Mouse (Mus musculus) kidney, adult 8-10 months (tissue): ENCODE data around the gene Il23a.
"Not testable (repeated sequence)": the region's sequence is repeated elsewhere in the genome, so short reads cannot be mapped to it uniquely, and the experiment has no call there.

Source experiments
- DNase-seq, 2 experiments: peaks; one replicate each; pipeline ENCODE4 v3.0.0; 2022

Il23a gene

DNA sequence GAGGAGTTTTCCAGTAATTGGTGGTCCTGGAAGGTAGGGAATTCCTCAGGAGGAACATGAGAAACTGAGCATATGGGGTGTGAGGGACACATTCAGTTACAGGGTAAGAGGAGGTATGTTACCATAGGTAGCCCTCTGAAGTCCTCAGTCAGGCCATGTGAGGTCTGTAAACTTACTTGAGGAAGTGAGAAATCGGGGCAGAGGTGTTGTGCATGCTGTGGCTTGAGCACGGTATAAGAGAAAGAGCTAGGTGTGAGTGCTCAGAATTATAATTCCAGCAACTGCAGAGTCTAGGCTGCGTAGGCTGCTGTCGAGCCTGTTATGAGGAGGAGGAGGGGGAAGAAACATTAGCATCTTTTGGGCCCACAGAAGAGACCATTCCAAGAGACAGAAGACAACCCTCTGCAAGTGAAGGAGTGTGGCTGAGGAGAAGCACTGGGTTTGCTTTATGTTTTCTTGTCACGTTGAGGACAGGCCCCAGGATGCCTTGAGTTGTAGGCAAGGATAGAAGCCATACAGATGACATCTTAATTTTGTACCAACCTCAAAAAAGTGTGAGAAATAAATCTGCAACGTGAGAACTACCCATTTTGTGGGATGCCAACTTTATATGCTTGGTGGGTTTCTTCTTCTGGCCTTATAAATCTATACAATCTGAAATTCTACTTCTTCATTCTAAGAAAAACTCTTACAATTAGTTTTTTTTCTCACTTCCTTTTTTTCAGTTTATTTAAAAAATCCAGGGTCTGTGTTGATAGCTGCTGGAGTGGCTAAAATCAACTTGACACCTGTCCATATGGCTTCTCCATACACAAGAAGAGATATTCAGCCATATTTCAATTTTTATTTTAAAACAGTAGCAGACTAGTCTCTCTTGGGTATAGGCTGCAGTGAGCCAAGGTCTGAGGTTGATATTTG, 34.9 kb downstream of the Il23a start:
- DNase-seq, result no peak

DNA sequence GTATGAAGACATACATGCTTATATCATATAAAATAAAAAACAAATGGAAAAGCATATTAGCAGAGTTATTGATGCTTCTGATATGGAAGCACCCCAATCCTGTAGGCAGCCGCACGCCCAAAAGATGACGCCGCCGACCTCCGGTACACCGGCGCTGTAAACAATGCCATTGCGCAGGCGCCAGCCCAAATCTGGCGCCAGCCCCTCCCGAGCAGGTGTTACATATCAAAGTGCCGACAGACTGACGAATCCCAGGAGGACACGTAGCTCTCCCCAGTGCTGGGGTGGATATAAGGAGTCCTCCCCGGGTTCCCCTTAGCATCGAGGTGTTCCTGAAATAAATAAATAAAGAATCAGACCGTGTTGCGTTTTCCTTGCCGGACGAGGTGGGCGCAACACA, 36.3 kb downstream of the Il23a start:
- DNase-seq, result no peak

DNA sequence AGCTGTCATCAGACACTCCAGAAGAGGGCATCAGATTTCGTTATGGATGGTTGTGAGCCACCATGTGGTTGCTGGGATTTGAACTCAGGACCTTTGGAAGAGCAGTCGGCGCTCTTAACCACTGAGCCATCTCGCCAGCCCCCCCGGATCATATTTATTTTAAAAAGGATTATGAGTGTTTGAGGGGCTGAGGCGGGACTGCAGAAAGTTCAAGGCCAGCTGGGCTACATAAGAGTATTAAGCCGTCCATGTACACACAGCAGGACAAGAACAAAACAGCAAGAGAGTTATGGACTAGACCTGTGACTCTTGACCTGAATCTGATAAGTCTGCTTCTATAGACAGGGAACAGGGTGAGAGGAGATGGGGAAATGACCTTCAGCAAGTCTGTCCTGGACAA, 38.2 kb downstream of the Il23a start:
- DNase-seq, result not testable (repeated sequence)

DNA sequence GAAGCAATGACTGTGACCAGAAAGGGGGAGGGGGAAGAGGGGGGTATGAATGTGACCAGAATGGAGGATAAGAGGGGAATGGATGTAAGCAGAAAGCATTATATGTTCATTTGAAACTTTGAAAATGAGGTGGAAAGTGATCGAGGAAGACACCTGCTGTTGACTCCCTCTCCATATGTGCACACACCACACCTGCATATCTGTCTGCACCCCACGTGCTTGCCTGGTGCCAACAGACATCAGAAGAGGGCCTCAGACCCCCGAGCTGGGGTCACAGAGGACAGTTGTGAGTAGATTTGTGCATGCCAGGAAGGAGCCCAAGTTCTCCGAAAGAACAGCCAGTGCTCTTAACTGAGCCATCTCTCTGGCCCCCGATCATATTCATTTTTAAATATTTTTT, 38.6 kb downstream of the Il23a start:
- DNase-seq, result no peak

DNA sequence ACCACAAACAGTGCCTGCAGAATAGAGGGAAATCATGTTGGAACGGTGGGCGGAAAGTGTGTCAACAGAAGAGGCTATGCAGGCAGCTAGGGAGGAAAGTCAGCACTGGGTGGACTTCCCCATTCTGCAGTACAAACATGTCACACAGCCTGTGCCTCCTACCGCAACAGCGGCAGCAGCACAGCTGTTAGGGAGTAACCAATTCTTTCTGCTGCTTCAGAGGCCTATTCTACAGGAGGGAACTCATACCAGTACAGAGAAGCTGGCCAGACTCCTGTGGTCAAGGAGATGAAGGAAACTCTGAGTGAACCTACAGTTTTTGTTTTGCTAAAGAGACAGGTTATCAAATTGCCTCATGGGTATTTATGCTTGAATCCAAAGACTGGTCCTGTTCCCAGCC, 39.6 kb downstream of the Il23a start:
- DNase-seq, result no peak

DNA sequence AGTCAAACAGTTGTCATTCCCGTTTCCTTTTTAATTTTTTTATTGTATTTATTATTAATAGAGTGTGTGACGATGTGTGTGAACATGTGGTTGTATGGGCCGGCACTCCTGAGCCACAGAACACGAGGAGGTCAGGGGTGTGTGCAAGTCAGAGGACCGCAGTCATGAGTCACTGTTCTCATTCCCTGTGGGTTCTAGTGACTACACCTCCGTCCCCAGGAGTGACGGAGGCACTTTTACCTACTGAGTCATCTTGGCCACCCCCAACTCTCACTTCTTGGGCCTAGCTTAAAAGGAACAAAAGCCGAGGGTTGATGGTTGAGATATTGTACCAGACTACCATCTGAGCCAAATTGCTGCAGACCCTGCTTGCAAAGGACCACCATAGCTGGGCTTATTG, 42.2 kb downstream of the Il23a start:
- DNase-seq, result no peak

DNA sequence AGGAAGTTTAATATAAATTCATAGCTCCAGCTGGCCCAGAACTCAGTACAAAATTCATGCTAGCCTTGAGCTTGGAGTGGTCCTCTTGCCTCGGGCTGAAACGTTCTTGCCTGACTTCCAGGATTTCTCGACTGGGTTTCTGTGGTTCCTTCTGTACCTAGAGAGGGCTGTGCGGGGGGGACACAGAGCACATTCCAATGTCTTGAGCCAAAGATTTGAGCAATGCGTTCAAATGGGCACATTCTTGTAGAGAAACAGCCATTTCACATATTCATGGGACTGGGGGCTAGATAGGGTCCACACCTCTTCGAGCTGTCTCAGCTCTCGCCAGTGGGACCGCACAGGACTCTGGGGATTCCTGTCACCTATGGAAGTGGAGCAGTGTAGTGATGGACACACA, 42.6 kb downstream of the Il23a start:
- no peak for DNase-seq

DNA sequence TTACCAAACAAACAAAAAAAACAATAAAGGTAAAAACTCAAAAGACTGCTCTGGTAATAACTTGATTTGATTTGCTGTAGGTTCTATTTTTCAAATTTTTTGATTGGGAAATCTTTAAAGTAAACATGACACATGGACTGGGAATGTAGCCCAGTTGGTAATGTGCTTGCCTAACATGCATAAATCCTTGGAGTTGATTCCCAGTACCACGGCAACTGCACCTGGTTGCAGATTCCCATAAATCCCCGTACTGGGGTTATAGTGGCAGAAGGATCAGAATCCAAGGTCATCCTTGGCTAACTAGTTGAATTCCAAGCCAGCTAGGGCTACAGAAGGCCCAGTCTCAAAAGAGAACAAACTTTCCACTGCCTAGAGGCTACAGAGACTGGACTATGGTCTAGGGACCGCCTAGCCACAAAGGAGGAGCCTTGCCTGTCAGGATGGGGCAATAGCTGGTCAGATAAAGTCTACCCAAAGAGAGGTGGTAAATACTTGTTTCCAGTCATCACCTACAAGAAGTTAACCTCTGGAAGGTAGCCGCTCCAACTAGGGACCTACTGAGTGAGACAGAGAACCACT, 44.8 kb downstream of the Il23a start, which contains the start of gene Apon:
Gene Apon, plus strand, starts transcription at position 420 of the 579 bp plus-strand sequence.
- no peak for DNase-seq

DNA sequence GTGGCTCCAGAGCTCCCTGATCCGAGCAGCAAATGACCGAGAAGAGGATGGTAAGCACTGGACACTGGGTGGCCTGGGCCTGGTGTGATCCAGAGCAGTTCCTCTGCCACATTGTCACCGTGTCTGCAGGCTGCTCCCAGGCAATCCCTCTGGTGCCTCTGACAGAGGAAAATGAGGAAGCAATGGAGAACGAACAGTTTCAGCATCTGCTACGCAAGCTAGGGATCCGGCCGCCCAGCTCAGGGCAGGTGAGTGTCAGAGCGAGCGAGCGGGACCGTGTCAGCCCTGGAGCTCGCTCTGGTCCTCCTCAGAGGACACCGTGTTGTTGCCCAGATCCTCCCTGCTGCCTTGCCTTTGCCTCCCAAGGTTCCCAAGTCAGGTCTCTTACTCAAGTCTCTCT, 48.0 kb downstream of the Il23a start:
- no peak for DNase-seq

DNA sequence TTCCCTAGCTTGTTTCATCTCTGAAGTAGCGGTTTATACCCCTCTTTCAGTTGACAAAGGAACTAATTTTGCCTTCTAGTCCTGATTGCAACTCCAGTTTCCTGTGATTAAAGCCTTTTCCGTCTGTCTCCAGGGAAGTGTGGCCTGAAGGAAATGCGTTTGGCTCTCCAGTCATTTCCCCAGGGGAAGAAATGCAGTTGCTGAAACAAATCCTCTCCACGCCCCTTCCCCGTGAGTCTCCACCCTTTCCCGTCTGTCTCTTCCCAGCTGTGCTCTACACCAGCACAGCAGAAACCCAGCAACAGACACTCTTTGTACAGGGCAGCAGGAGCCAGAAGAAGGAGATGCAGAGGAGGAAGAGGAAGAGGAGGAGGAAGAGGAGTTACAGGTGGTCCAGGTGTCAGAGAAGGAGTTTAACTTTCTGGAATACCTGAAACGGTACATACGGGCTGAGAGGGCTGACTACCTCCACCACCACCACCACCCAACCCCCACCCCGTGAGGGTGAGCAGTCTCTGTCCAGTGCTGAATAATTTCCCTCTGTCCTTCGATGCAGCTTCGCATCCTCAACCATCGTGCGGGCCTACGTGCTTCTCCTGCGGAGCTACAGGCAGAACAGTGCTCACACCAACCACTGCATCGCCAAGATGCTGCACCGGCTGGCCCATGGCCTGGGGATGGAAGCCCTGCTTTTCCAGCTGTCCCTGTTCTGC, 51.4 kb downstream of the Il23a start:
- DNase-seq, result peak; percentile 46 to 53
